Mouse (Mus musculus) hindbrain, embryonic 10.5 days (tissue): ENCODE data around the gene Musk. TPM values are rescaled to one million over a fixed set of nuclear protein-coding genes. Genes with fewer than 3 reads are reported as not detected.

ENCODE experiments used
- DNase-seq: peaks from one replicate; pipeline ENCODE4 v3.0.0-alpha.2; 2017; ENCODE audit warnings: low spot score
- H3K27ac ChIP-seq: fragments of 300-500 bp; sonication (generic); 2 replicates; pipeline ENCODE4 v1.5.1; 2016; ENCODE audit warnings: mild to moderate bottlenecking, moderate library complexity
- H3K27me3 ChIP-seq: fragments of 300-500 bp; sonication (generic); 2 replicates; pipeline ENCODE4 v1.6.1; 2016; ENCODE audit warnings: mild to moderate bottlenecking; ENCODE audit not compliant: poor library complexity, insufficient read depth, severe bottlenecking
- H3K36me3 ChIP-seq: fragments of 300-500 bp; sonication (generic); 2 replicates; pipeline ENCODE4 v1.6.1; 2016; ENCODE audit warnings: mild to moderate bottlenecking, moderate library complexity
- H3K4me1 ChIP-seq: fragments of 300-500 bp; sonication (generic); replicated peaks from 2 replicates; pipeline ENCODE4 v1.6.1; 2016; ENCODE audit warnings: mild to moderate bottlenecking
- H3K4me3 ChIP-seq: fragments of 300-500 bp; sonication (generic); 2 replicates; pipeline ENCODE4 v1.5.1; 2016; ENCODE audit warnings: mild to moderate bottlenecking, moderate library complexity
- H3K9me3 ChIP-seq: fragments of 300-500 bp; sonication (generic); 2 replicates; pipeline ENCODE4 v1.6.1; 2016; ENCODE audit warnings: mild to moderate bottlenecking, moderate library complexity
- WGBS: fragments of 180-500 bp; shearing (Covaris S2); methylation state at CpG from one replicate; pipeline ENCODE4 v1.1.7; 2016; 5-methylcytosine and 5-hydroxymethylcytosine counted together
- polyA plus RNA-seq: library from polyadenylated mRNA; unstranded; fragments of >200 nt; fragmentation: Nextera tagmentation; extraction: Ambion mirVana; gene quantifications from 2 replicates; pipeline ENCODE4 v1.2.1, GENCODE M21; 2016

Gene Musk
- polyA plus RNA-seq, 1 experiment from 2014 or later = 0.17 TPM

GRCm38 (mm10) chr4:58379186-58379585 is 93.4 kb downstream of the Musk start:
- no peaks in the 10 kb centered on the region for H3K27me3 ChIP-seq
- H3K27ac ChIP-seq = no peak overlapping the region
- H3K9me3 ChIP-seq = no peaks in the 10 kb centered on the region
- DNase-seq = no peak
- H3K36me3 ChIP-seq = no peaks in the 10 kb centered on the region
- H3K4me1 ChIP-seq = no peaks in the 10 kb centered on the region
- H3K4me3 ChIP-seq = no peak overlapping the region
- 92% methylated on average over 4 of the region's 4 CpGs for WGBS

- Histone ChIP-seq H3K27ac (no peak overlapping the region), H3K4me1 (no peaks in the 10 kb centered on the region), H3K4me3 (no peak overlapping the region), H3K27me3 (no peaks in the 10 kb centered on the region), H3K36me3 (no peaks in the 10 kb centered on the region), H3K9me3 (no peaks in the 10 kb centered on the region)
- no peak for DNase-seq
- 96% methylated on average over 12 of the region's 12 CpGs for WGBS
These were observed 115.1 kb downstream of the Musk start for GRCm38 (mm10) chr4:58400861-58401341.

- H3K27ac ChIP-seq = no peak overlapping the region
- no peaks in the 10 kb centered on the region for H3K4me1 ChIP-seq
- no peaks in the 10 kb centered on the region for H3K9me3 ChIP-seq
- no peak overlapping the region for H3K4me3 ChIP-seq
- 89% methylated on average over 4 of the region's 4 CpGs for WGBS
- no peaks in the 10 kb centered on the region for H3K36me3 ChIP-seq
- no peak for DNase-seq
- H3K27me3 ChIP-seq = no peaks in the 10 kb centered on the region
These were observed 116.3 kb downstream of the Musk start for GRCm38 (mm10) chr4:58401973-58402501.

- DNase-seq = no peak
- Histone ChIP-seq H3K9me3 (0 out of 2 replicates have a peak, but pooled peaks cover 2% of the 10 kb centered on the region), H3K27ac (no peak overlapping the region), H3K27me3 (no peaks in the 10 kb centered on the region), H3K36me3 (no peaks in the 10 kb centered on the region), H3K4me1 (no peaks in the 10 kb centered on the region), H3K4me3 (no peak overlapping the region)
- 81% methylated on average over 13 of the region's 13 CpGs for WGBS
These were observed 127.7 kb downstream of the Musk start for GRCm38 (mm10) chr4:58413188-58414185.

- H3K36me3 ChIP-seq = no peaks in the 10 kb centered on the region
- WGBS = 92% methylated on average over 3 of the region's 3 CpGs
- H3K9me3 ChIP-seq = 0 out of 2 replicates have a peak, but pooled peaks cover 2% of the 10 kb centered on the region
- H3K4me3 ChIP-seq = no peak overlapping the region
- no peak for DNase-seq
- H3K27me3 ChIP-seq = no peaks in the 10 kb centered on the region
- H3K4me1 ChIP-seq = no peaks in the 10 kb centered on the region
- H3K27ac ChIP-seq = no peak overlapping the region
These were observed 129.8 kb downstream of the Musk start for GRCm38 (mm10) chr4:58415537-58415936.

- H3K27me3 ChIP-seq = no peaks in the 10 kb centered on the region
- WGBS = 83% methylated on average over 4 of the region's 4 CpGs
- no peak for DNase-seq
- H3K36me3 ChIP-seq = no peaks in the 10 kb centered on the region
- 0 out of 2 replicates have a peak, but pooled peaks cover 2% of the 10 kb centered on the region for H3K9me3 ChIP-seq
- no peak overlapping the region for H3K4me3 ChIP-seq
- H3K4me1 ChIP-seq = no peaks in the 10 kb centered on the region
- H3K27ac ChIP-seq = no peak overlapping the region
These were observed 131.6 kb downstream of the Musk start for GRCm38 (mm10) chr4:58417319-58417718.

GRCm38 (mm10) chr4:58419225-58419624 is 133.5 kb downstream of the Musk start:
- WGBS = 51% methylated on average over 5 of the region's 5 CpGs
- Histone ChIP-seq H3K9me3 (no peaks in the 10 kb centered on the region), H3K27me3 (no peaks in the 10 kb centered on the region), H3K4me3 (no peak overlapping the region), H3K27ac (no peak overlapping the region), H3K36me3 (no peaks in the 10 kb centered on the region), H3K4me1 (no peaks in the 10 kb centered on the region)
- DNase-seq = no peak

- no peaks in the 10 kb centered on the region for H3K36me3 ChIP-seq
- H3K27me3 ChIP-seq = no peaks in the 10 kb centered on the region
- H3K9me3 ChIP-seq = no peaks in the 10 kb centered on the region
- no peak overlapping the region for H3K27ac ChIP-seq
- H3K4me1 ChIP-seq = no peaks in the 10 kb centered on the region
- H3K4me3 ChIP-seq = no peak overlapping the region
- DNase-seq = no peak
- 77% methylated on average over 9 of the region's 9 CpGs for WGBS
These were observed 137.6 kb downstream of the Musk start for GRCm38 (mm10) chr4:58423276-58423930.

Other genes starting within 250 kb of the Musk start
- 2.7 and 3.4 TPM in 2 replicates for gene Svep1, start 79.1 kb upstream of the Musk start, polyA plus RNA-seq